Mouse (Mus musculus) layer of hippocampus, postnatal 10 days (tissue): ENCODE data around the gene Npr3. TPM values are rescaled to one million over a fixed set of nuclear protein-coding genes. Genes with fewer than 3 reads are reported as not detected.
"Not testable (repeated sequence)": the region's sequence is repeated elsewhere in the genome, so short reads cannot be mapped to it uniquely, and the experiment has no call there.

Source experiments
- DNase-seq, 2 experiments: peaks; one replicate each; pipeline ENCODE4 v3.0.0; 2021; ENCODE audit warnings: low spot score in 2 of 2
- total RNA-seq, 2 experiments: library from RNA; stranded (reverse); gene quantifications; 2 replicates each; pipeline ENCODE4 v1.2.3; 2021

Npr3 gene
- total RNA-seq, 2 experiments from 2014 or later: 20.1 to 21.6 TPM

DNA sequence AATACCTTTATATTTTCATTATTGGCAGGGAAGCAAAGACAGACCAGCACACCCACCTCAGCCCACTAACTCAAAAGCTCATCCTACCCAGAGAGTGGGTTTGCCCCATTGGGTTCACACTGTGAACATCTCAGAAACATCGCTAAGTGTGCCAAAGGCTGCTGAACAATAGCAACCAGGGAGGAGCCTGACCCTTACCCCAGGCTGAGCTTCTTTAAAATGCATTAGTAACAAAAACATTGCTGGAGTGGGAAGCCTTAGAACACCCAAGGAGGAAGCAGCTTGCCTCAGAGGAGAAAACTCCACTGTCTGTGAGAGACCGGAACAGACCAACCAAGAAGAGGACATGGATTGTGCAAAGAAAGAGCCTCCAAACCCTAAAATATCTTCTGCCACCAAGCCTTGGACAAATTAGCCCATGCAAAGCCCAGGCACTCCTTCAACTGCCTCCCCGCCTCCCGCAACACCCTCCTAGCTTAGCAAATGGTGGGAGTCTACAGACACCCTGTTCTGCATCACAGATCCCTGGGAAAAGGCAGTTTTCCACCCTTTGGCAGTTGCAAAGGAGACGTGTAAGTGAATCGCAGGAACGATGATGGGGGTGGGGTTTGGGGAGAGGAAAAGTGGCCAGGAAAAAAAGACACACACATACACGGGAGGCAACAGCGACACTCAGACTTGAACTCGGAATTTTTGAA is 24.4 kb downstream of the Npr3 start:
- DNase-seq: no peak

DNA sequence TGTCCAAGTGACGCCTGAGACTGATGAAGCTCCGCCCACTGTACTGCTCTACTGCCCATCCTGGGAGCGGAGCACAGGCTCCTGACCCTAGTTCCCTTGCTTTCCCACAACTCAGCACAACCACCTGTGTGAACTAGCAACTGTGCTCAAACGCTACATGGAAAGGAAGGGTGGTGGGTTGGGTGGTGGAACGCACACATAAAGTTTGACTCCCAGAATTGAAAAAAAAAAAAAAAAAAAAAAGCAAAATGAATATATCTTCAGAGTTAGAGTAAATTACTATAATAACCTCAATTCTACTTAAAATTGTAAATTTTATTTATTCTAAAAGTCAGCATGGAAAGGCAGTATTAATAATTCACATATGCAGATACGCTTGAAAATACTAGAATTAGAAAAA is 25.3 kb downstream of the Npr3 start:
- no peak for DNase-seq

DNA sequence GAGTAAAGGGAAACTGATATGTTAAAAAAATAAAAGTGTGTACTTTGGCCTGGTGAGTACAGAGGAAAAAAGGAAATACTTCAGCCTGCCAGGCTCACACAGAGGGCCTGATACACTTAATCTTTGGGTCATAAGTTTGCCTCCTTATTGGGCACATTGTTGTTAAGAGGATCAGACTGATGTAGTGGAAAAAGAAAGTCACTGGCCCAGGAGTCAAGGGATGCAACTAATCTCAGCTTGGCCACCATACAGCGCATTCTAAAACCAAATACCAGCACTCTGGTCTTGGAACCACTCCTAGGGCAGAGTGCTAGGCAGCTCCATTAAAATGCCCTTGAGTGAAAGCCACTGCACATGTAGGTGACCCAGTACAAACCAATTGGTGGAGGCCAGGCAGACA is 28.8 kb downstream of the Npr3 start:
- no peak for DNase-seq

DNA sequence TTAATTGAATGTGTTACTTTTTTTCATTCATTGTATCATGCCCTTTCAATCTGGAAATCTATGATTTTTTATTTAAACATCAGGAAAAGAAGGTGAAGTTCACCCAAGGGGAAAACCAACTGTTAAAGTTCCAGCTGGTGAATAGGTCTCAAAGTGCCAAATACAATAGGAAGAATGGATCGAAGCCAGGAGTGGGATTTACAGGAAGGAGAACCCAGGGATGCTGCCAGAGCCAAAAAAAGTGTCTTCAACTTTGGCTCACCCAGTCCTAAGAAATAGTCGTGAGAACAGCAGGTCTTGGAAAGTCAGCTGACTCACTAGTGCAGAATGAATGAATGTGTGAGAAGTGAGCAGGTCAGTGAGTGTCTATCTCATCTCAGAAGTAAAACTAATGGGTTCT is 29.8 kb downstream of the Npr3 start:
- no peak for DNase-seq

DNA sequence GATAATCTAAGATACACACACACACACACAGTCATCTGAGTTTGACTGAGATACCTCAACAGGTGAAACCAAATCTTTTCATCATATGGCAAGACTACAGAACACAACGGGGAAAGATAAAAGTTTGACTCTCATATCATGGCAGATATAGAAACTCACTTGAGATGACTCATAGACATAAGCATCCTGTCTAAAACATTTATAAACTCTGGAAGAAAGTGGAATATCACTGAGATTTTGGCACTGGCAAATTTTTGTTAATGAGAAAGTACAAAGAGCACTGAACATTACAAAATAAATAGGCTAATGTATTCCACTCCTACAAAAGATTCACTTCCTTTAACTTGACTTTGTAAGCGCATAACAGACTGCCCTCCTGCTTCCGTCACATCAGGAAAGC is 40.2 kb downstream of the Npr3 start:
- DNase-seq: no peak

DNA sequence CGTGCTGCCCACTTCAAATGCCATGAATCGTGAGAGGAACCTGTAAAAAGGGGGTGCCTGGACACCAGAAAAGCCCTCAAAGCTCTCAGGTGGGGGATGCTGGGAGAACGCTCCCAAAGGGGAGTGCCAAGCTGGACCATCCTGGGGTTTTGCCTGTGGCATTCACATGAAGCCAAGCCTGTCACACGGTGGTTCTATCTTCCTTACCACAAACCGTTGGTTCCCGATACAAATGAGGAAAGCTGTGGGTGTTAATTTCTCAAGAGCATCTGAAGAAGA is 43.6 kb downstream of the Npr3 start:
- peak; percentile 32 for DNase-seq

DNA sequence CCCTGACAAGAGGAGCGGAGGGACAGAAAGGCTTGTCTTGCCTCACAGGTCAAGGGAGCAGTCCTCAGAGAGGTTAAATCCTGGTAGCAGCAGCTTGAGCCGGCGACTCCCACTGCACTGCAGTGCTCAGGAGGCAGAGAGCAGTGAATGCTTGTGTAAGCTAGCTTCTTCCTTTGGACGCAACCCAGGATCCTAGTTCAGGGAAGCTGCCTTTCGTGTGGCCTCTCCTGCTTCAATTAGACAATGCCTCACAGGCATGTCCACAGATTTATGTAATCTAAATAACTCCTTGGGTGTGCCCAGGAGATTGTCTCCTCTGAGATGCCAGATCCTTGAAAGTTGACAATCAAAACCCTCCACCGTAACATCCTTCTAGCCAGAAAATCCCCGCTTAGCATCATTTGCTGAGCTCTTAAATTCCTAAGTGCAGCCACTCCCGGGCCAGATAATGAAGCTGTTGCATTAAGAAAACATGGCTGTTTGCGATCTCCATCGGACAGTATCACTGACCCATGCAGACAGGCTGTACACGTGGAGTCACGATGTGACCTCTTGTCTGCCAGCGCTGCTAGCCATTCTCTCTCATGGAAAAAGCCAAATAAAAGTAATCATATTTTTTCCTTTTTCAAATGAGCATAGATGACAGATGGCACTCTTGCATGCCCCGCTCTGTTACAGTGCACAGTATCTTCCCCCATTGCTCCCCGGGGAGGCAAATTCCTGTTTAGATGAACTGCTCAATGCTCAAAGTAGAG is 44.1 kb downstream of the Npr3 start:
- DNase-seq: peak; percentile 22 to 25

DNA sequence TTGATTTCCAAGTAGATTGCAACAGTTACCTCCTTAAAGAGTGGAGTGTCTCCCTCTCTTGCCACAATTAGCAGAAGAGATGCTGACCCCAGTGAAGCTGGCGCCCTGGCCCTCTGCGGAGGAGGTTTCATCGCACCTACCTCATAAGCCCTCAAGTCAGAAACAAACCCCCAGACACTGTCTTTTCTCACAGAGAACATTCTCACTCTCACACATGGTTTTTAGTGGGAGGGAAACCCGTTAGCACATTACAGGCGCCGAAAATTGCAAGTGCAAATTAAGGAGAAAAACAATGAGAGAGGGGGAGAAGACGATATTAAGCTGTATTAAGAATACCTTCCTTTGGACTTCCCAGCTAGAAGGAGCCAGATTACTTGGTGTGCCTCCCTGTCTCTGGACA is 44.8 kb downstream of the Npr3 start:
- DNase-seq: no peak

DNA sequence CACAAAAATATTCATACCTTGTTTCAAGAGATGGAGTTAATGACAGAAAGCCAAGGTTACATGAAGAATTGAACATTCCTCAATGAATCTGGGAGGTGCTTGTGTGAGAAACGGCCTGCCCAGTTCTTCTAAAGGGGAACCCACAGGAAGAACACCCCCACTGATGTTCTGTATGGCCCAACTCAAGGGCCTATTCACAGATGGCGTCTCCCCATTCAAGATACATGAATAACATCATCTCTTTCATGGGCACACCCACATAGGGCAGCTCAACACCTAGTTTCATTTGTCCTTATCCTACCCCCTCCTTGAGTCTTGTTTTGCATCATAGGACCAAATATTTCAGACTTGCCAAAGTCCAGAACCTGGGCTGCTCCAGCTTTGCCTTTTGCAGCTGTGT is 46.8 kb downstream of the Npr3 start:
- DNase-seq: no peak

DNA sequence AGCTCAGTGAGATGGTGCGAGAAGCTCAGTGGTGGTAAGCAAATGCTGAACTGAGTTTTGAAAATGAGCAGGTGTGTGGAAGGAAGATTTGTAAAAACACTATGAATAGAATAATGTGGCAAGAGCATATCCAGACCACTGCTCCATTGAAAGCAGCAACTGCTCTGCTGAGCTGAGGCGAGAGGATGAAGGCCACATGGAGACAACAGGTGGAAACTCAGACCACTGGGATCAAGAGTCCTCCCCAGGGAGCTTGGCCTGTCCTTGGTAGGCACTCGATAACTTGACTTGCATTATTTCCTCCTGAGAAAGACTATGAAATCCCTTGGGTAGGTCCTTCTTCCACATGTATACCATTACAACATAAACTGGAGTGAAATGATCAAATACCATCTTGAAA is 47.3 kb downstream of the Npr3 start:
- no peak for DNase-seq

DNA sequence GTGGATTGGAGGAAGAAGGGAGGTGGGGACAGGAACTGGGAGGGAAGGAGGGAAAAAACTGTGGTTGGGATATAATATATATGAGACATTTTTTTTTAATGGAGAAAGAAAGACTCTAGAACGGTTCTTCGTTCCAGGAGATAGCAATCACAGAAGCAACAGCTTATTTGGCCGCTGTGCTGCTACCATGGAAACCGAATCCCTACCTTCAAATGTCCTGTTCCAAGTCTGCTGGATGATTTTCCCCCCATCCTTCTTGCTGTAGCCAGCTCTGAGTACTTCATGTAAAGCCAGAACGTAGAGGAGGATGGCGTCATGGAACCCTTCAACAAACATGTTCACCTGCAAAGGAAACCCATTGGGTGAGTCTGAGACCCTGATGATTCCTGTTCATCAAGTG is 48.7 kb downstream of the Npr3 start:
- DNase-seq: no peak

DNA sequence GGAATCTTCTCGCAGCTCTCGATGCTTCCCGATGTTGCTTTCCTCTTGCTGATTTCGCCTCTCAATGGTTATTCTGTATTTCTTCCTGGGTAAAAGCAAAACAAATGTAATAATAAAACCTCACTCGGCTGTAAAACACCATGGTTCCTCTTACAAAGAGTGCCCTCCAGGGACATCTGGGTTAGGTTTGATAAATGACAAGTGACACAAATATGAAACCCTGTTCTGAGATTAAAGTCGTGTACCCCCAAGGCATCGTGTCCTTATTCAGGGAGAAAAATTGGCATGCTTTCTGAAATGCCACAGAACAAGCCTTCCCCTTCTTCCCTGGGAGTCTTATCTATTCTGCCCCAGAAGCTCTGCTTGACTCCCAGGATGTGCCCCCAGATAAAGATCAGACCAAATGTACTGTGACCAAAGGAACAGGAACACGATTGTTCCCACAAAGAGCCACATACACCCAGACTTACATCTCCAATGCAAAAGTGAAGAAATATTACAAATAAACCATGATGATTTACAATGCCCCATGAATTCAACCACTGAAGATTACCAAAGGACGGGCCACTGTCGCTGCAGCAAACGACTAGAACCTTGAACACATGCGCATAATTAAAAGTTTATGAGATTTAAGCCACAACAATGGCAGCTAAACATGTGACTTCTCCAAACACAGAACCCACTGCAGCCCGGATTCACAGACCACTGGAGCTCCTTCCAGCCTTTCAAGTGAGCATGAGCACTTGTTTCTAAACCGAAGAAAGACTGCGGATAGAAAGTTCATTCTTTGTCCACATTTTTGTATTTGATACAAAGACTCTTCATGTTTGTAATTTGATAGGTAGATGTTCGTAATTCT is 61.7 kb downstream of the Npr3 start:
- DNase-seq: no peak

DNA sequence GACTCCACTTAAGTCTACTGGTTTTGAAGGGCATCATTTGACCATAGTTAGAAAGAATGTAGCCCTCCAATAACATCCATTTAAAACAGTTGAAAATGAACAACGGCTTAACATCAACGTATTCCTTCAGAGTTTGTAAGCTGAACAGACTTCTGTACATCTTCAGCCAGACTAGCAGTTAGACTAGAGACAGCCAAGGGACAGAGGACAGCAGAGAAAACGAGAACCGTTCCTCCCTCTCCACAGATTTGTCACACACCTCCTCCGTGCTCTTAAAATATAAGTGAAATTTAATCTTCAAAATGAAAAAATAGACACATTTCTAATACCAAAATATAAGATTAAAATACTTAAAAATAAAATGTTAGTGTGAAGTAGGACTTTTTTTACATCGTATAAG is 63.0 kb downstream of the Npr3 start:
- DNase-seq: no peak

DNA sequence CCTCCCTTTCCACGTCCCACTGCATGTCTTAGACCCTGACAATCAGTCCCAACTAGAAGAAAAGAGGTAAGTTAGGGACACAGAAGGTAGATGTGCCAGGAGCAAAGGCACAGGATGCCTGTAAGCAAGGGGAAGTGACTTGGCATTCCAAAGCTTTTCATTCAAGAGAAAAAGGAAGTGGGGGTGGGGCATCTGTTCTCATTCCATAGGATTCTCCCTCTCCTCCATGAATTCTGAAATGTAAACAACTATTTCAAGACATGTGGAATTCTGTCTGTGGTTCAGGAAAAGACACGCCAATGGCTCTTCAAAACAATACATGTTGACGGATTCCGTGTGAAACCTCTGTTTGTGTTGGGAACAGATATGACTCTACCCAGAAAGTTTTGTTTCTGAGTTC is 65.3 kb downstream of the Npr3 start:
- no peak for DNase-seq

DNA sequence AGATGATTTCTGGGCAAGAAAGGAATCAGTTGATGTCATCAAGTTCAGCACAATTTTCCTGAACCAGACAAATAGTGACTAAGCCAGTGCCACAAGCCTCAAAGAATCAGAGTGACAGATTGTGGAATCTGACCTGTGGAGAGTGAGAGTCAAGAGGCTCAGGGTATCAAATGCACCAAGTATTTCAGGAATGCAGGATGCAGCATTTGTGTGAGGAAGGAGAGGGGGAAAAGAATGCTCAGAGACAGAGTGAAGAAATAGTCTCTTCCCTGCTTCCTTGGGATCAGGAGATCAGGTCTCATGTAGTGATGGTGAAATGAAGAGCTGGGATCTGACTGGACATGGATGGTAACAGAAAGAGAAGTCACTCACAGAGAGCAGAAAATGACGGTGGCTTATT is 71.2 kb downstream of the Npr3 start:
- no peak for DNase-seq

DNA sequence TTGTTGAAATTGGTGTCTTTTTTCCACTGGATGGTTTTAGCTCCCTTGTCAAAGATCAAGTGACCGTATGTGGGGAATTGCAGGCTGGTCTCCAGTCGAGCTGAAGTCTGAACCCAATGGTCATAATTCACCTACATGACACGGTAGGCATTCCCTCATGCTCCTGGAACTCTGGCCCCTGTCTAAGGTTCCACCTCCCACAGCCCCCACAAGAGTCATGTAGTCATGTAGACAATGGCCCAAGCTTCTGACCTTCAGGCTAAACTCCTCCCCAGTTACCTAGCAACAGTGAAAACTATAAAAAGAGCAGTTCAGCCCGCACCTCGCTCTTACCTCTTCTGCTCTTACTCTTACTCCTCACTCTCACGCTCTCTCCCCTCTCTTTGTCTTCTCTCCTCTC is 84.7 kb downstream of the Npr3 start:
- DNase-seq: not testable (repeated sequence)

DNA sequence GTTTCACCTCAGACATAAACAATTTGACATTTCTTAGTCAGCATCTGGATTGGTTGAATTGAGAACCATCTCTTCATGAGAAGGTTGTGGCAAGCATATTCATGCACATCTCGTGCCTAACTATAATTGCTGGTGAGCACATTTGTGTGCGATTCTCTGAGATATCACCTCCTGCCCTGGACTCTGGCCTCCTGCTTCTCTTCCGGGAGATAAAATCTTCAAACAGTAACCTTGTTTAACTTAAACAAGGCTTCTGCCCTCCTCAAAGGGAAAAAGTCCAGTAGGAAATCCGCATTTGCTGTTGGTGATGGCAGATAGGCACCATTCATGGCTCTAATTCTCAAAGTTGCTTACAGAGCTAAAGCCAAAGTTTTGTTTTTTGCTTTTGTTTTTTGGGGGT is 91.5 kb downstream of the Npr3 start:
- no peak for DNase-seq

DNA sequence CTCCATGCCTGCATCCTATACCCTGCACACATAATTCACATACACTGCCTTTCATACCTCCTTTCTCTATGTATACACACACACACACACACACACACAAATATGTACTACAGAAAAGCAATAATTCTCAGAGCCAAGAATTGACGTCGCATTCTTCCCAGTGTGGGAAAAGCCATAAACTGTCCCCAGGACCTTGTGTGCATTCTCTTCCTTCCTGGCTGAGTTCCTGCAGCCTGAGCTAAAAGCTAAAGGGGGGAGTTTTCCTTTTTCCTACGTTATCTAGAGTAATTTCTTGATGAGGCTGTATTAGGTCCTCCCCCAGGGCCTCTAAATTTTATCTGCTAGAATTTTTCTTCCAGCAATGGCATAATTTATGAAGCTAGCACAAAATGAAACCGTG is 103.5 kb downstream of the Npr3 start:
- DNase-seq: no peak

DNA sequence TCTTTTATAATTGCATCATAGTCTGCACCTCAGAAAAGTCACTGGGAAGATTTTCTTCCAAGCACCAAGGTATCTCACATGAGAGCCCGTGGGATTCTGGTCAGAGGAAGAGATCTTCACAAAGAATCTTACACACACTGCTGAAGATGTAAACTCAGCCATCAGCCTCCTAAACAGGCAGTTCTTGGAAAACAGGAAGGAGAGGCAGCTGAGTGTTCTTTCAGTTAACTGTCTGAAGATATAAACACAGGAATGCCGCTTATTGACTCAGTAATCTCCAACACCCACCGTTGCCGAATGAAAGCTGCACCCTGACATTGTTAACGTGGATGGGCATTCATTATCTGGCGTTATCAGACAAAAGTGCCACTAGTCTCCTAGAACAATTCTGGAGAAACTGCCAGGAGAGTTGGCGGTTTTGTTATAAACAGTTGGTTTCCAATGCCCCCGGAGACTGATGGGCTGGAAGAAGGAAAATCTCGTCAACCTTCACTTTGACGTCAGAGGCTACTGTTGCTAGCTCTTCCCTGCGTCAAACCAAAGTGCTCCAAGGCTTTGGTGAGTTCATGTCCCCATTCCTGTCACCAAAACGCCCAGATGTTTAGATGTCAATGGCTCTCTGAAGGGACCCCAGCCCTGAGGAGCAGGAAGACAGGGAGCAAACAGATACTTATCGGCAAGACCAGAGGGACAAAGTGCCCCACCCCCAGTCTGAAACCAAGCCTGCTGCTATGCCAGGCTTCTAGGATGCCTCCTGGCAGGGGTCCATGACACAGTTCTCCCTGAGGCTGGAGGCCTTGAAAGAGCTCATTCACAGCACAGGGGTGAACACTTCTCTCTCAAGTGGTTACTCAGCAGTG is 105.0 kb downstream of the Npr3 start:
- DNase-seq: peak; percentile 51 to 65

DNA sequence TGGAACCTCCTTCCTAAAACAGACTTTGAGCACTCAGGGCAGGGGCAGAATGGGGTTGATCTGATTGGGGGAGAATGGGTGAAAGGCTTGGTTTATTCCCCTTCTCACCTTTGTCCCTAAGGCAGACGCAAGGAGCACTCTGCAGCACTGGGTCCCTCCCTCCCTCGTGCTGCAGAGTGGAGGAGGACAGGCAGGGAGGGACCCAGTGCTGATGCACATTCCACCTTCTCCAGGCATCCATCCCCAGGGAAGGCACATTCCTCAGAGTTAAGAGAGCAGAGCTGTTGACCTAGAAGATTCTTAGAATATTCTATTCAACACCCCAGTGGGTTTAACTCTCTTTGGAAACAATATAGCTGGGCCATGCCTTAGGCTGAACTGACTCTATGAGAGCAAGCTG is 112.5 kb downstream of the Npr3 start:
- DNase-seq: no peak
